Mouse (Mus musculus) MEL (cell line): ENCODE results near the gene Spata22.

Experiments
- POLR2A ChIP-seq, 2 experiments: IDR thresholded peaks; 2 replicates each; pipeline ENCODE4 v1.6.1; 2011 to 2012; ENCODE audit warnings: low read length in 2 of 2, mild to moderate bottlenecking in 2 of 2, control low read depth in 1 of 2, improper control_type of control experiment in 1 of 2, low read depth in 1 of 2, moderate library complexity in 1 of 2; ENCODE audit not compliant: control insufficient read depth in 1 of 2, insufficient read depth in 1 of 2, poor library complexity in 1 of 2
- RCOR1 ChIP-seq: IDR thresholded peaks from 2 replicates; pipeline ENCODE4 v1.6.1; 2012; ENCODE audit warnings: low read depth, mild to moderate bottlenecking, inconsistent platforms, low read length, improper control_type of control experiment

- TF ChIP-seq POLR2A (IDR thresholded peaks at IDR 0.05; ENCODE audit: control insufficient read depth in 1 of 2, insufficient read depth in 1 of 2, low read depth in 1 of 2, low read length in 2 of 2, poor library complexity in 1 of 2), result no peak
- TF ChIP-seq RCOR1, result no peak
Measured at GRCm38 (mm10) chr11:73315961-73316360, 13.6 kb upstream of the Spata22 start.
